Mouse (Mus musculus): ENCODE results near the gene Nt5c1a.

DNA sequence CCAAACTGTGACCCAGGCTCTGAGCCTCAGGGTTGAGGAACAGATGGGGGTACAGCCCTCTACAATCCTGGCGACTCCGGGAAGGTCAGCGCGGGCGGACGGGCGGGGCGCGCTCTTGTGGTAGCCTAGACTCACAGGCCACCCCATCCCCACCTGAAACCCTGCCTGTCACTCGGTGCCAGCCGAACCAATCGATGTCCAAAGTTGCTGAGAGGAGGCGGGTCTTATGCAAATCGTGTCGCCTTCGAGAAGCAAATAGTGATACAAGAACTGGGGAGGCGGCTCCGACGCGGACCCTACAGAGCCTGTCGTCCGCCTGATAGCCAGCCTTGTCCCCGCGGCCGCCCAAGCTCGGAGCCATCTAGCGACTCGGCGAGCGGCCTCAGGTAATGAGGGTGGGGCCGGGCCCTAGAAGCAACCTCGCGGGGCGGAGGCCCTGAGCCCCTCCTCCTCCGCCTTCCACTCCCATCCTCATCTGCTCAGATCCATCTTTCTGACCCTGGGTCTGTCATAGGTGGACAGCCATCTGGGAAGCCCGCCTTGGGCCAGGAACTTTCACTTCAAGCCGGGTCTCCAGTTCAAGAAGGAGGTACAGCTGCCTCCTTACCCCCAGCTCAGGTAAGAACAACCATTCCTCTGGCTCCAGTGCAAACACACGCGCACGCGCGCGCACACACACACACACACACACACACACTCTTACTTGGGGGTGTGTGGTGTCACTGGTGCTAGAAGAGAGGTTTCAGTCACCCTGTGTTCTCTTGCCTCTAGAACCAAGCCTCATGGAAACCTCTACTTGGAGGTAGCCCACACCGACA, 17.9 kb upstream of the Nt5c1a start:
- no peak for TF ChIP-seq POLR2A (IDR thresholded peaks at IDR 0.05; ENCODE audit: control insufficient read depth, extremely low read depth, insufficient read depth, low read length, poor library complexity)
- no peak for TF ChIP-seq CTCF (IDR thresholded peaks at IDR 0.05; ENCODE audit: borderline replicate concordance, control insufficient read depth, extremely low read depth, insufficient read depth, low read length, poor library complexity)
